Mouse (Mus musculus) limb, embryonic 14.5 days (tissue): ENCODE results near the gene Arpc1a. TPM values are rescaled to one million over a fixed set of nuclear protein-coding genes. Genes with fewer than 3 reads are reported as not detected.
"Not testable (repeated sequence)": the region's sequence is repeated elsewhere in the genome, so short reads cannot be mapped to it uniquely, and the experiment has no call there.

Experiments
- ATAC-seq: fragments of 200-750 bp; cut with Nextera tagmentation; 2 replicates; pipeline ENCODE4 v1.8.0; 2017; ENCODE audit warnings: low read depth, moderate number of reproducible peaks, moderate TSS enrichment; ENCODE audit not compliant: low FRiP score
- DNase-seq: peaks from one replicate; pipeline ENCODE4 v3.0.0-alpha.2; 2015; ENCODE audit warnings: low spot score
- H3K27ac ChIP-seq: fragments of 300-500 bp; sonication (generic); replicated peaks from 2 replicates; pipeline ENCODE4 v1.5.1; 2014; ENCODE audit warnings: low read depth, mild to moderate bottlenecking, low read length, moderate library complexity, mixed read lengths
- H3K27me3 ChIP-seq: fragments of 300-500 bp; sonication (generic); 2 replicates; pipeline ENCODE4 v1.6.1; 2014; ENCODE audit warnings: low read length, mixed read lengths; ENCODE audit not compliant: control insufficient read depth, insufficient read depth
- H3K36me3 ChIP-seq: fragments of 300-500 bp; sonication (generic); 2 replicates; pipeline ENCODE4 v1.6.1; 2014; ENCODE audit warnings: mild to moderate bottlenecking, low read length, moderate library complexity, mixed read lengths; ENCODE audit not compliant: control insufficient read depth, insufficient read depth
- H3K4me1 ChIP-seq: fragments of 300-500 bp; sonication (generic); 2 replicates; pipeline ENCODE4 v1.6.1; 2014; ENCODE audit warnings: antibody characterized with exemption, low read length, mixed read lengths; ENCODE audit not compliant: control insufficient read depth, insufficient read depth
- H3K4me2 ChIP-seq: fragments of 300-500 bp; sonication (generic); replicated peaks from 2 replicates; pipeline ENCODE4 v1.6.1; 2014; ENCODE audit warnings: low read depth, mild to moderate bottlenecking, low read length, moderate library complexity; ENCODE audit not compliant: severe bottlenecking
- H3K4me3 ChIP-seq: fragments of 300-500 bp; sonication (generic); replicated peaks from 2 replicates; pipeline ENCODE4 v1.5.1; 2014; ENCODE audit warnings: low read length
- H3K9ac ChIP-seq: fragments of 300-500 bp; sonication (generic); 2 replicates; pipeline ENCODE4 v1.6.1; 2014; ENCODE audit warnings: mild to moderate bottlenecking, low read depth, low read length, moderate library complexity; ENCODE audit not compliant: severe bottlenecking
- H3K9me3 ChIP-seq: fragments of 300-500 bp; sonication (generic); 2 replicates; pipeline ENCODE4 v1.6.1; 2016; ENCODE audit warnings: low read length; ENCODE audit not compliant: control insufficient read depth
- POLR2A ChIP-seq: fragments of 200-500 bp; IDR thresholded peaks from 2 replicates; pipeline ENCODE4 v1.8.0; 2012; ENCODE audit warnings: inconsistent platforms, mild to moderate bottlenecking, moderate library complexity, borderline replicate concordance; ENCODE audit not compliant: insufficient read depth, insufficient read length; ENCODE audit errors: extremely low read depth
- WGBS: fragments of 180-500 bp; shearing (Covaris S2); extraction: QIAGEN DNeasy Blood & Tissue Kit; methylation state at CpG from one replicate; pipeline ENCODE4 v1.1.7; 2014; 5-methylcytosine and 5-hydroxymethylcytosine counted together
- polyA plus RNA-seq, 2 experiments: library from polyadenylated mRNA; depleted of rRNA in 1 of 2; stranded (reverse) in 1 of 2; unstranded in 1 of 2; fragments of >200 nt; fragmentation: Nextera tagmentation in 1 of 2; extraction: Ambion mirVana in 1 of 2; gene quantifications; 2 replicates each; pipeline versions ENCODE4 v1.2.1 to v1.2.3; 2012 to 2014

Arpc1a gene
- polyA plus RNA-seq, 2 experiments = 142 to 145 TPM

GRCm38 (mm10) chr5:145089878-145090277 is 6.2 kb downstream of the Arpc1a start:
- TF ChIP-seq POLR2A = no peak
- 90% methylated on average over 3 of the region's 3 CpGs for WGBS

GRCm38 (mm10) chr5:145096195-145096594 is 12.6 kb downstream of the Arpc1a start:
- 84% methylated on average over 4 of the region's 4 CpGs for WGBS
- no peaks in the 10 kb centered on the region for H3K9me3 ChIP-seq
- peaks cover 93% of the 10 kb centered on the region for H3K36me3 ChIP-seq
- H3K4me1 ChIP-seq = no peaks in the 10 kb centered on the region
- TF ChIP-seq POLR2A = no peak
- H3K27ac ChIP-seq = no peak overlapping the region
- H3K27me3 ChIP-seq = no peaks in the 10 kb centered on the region
- H3K9ac ChIP-seq = no peak overlapping the region
- H3K4me2 ChIP-seq = no peak overlapping the region
- DNase-seq (no peak), ATAC-seq (no peak)
- no peak overlapping the region for H3K4me3 ChIP-seq

More at GRCm38 (mm10) chr5:145089878-145090277, 6.2 kb downstream of the Arpc1a start:
- Histone ChIP-seq H3K27me3 (no peaks in the 10 kb centered on the region), H3K36me3 (peaks cover 45% of the 10 kb centered on the region), H3K4me3 (no peak overlapping the region), H3K27ac (no peak overlapping the region), H3K4me2 (no peak overlapping the region), H3K9ac (no peak overlapping the region), H3K4me1 (peaks cover 2% of the 10 kb centered on the region), H3K9me3 (no peaks in the 10 kb centered on the region)
- ATAC-seq (no peak), DNase-seq (no peak)

- ATAC-seq (no peak), DNase-seq (no peak)
- no peak for TF ChIP-seq POLR2A
- H3K27ac ChIP-seq = no peak overlapping the region
- no peak overlapping the region for H3K4me2 ChIP-seq
- no peaks in the 10 kb centered on the region for H3K27me3 ChIP-seq
- 92% methylated on average over 10 of the region's 10 CpGs for WGBS
- no peak overlapping the region for H3K9ac ChIP-seq
- peaks cover 91% of the 10 kb centered on the region for H3K36me3 ChIP-seq
- no peaks in the 10 kb centered on the region for H3K4me1 ChIP-seq
- no peaks in the 10 kb centered on the region for H3K9me3 ChIP-seq
- no peak overlapping the region for H3K4me3 ChIP-seq
Observed at GRCm38 (mm10) chr5:145098340-145098821, 14.8 kb downstream of the Arpc1a start.

GRCm38 (mm10) chr5:145100960-145101359 is 17.3 kb downstream of the Arpc1a start:
- Histone ChIP-seq H3K36me3 (peaks cover 96% of the 10 kb centered on the region), H3K27me3 (no peaks in the 10 kb centered on the region), H3K4me3 (no peak overlapping the region), H3K9ac (no peak overlapping the region), H3K27ac (no peak overlapping the region), H3K4me1 (no peaks in the 10 kb centered on the region), H3K9me3 (no peaks in the 10 kb centered on the region), H3K4me2 (no peak overlapping the region)
- ATAC-seq (no peak), DNase-seq (no peak)
- WGBS = 95% methylated on average over 9 of the region's 9 CpGs
- no peak for TF ChIP-seq POLR2A

- H3K36me3 ChIP-seq = peaks cover 96% of the 10 kb centered on the region
- not testable (repeated sequence) for H3K4me3 ChIP-seq, ATAC-seq, H3K9me3 ChIP-seq, DNase-seq, H3K4me2 ChIP-seq, H3K4me1 ChIP-seq, H3K9ac ChIP-seq, H3K27ac ChIP-seq, H3K27me3 ChIP-seq
- 99% methylated on average over 11 of the region's 11 CpGs for WGBS
Observed at GRCm38 (mm10) chr5:145101451-145101850, 17.8 kb downstream of the Arpc1a start.

- Histone ChIP-seq H3K4me2 (no peak overlapping the region), H3K9ac (no peak overlapping the region), H3K27me3 (no peaks in the 10 kb centered on the region), H3K4me3 (no peak overlapping the region), H3K36me3 (peaks cover 96% of the 10 kb centered on the region), H3K4me1 (no peaks in the 10 kb centered on the region), H3K27ac (no peak overlapping the region), H3K9me3 (no peaks in the 10 kb centered on the region)
- ATAC-seq (no peak), DNase-seq (no peak)
- WGBS = 93% methylated on average over 4 of the region's 4 CpGs
- no peak for TF ChIP-seq POLR2A
Observed at GRCm38 (mm10) chr5:145102706-145103105, 19.1 kb downstream of the Arpc1a start.
